Mouse (Mus musculus): ENCODE measurements around the gene Zkscan5. TPM values are rescaled to one million over a fixed set of nuclear protein-coding genes. Genes with fewer than 3 reads are reported as not detected.
"Not testable (repeated sequence)": the region's sequence is repeated elsewhere in the genome, so short reads cannot be mapped to it uniquely, and the experiment has no call there.

The Zkscan5 gene
- polyA plus RNA-seq, 1 experiment from 2014 or later: 3.7 TPM

DNA sequence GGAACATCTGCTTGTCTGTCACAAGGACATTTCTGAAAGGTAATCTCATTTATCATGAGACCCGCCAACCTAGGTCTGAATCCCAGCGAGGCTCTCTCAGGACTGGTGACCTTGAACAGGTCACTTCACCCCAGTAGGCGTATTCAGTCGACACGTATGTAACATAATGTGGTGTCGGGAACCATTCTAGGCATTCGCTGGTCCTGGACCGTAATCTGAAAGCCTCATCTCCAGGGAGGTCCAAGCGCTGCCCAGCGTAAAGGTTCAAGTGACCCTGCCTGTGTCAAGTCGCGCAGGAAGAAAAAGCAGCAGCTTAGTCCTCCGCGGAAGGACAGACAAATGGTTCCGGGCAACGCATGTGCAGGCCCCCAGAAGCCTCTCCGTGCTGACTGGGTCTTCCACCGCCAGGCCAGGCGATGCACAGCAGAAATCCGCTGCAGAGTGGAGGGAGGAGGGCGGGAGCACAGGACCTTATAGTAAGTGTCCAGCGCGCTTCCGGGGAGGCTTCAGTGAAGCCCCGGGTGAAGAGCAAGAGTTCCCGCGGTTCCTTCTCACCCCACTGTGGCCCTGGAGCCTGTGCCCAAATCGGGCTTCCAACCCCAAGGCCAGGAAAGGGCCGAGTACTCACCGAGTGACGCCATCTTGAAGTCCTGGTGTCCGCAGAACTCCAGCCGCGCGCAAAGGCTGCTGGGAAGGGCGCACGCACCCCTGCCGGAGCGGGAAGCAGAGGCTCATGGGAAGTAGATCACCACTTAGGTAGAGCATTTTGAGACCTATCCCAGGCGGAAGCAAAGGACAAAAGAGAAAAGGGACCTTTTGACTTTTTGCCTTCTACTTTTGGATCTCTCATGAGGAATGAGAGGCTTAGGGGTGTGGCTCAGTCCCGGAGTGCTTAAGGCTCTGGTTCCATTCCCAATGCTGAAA lies 13.2 kb upstream of the Zkscan5 start:
- Histone ChIP-seq H3K9me3 (replicated peaks) (no peaks in the 10 kb centered on the region), H3K4me3 (replicated peaks) (peak overlapping the region; percentile 93), H3K9ac (peak overlapping the region; percentile 95), H3K4me1 (replicated peaks) (peaks cover 35% of the 10 kb centered on the region), H3K27me3 (no peaks in the 10 kb centered on the region), H3K27ac (peak overlapping the region; percentile 86), H3K36me3 (peaks cover 50% of the 10 kb centered on the region), H3K4me2 (peak overlapping the region; percentile 91)
- ATAC-seq (ENCODE audit: low read depth) (peak; percentile 84), DNase-seq (peak; percentile 86)
- under 1% methylated on average over 41 of the region's 41 CpGs for WGBS (ENCODE audit: insufficient replicate concordance)

DNA sequence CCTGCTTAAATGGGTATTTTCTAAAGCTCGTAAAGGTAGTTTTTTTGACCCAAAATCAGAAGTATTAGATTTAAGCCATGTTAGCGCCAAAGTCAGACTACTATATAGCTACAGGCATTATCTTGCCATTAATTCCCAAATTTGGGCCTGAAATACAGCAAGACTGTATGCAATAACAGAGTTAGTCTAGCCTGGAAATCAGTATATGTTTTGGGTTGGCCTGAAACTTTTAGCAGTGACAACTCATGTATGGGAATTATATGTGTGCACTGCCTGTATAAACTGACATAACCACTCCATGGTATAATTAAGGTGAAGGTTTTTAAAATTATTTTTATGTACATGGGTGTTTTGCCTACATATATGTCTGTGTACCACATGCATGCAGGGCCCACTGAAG lies 12.4 kb upstream of the Zkscan5 start, which contains the start of gene Atp5j2:
TSS of gene Atp5j2 (minus strand) at position 101 of the 400 bp plus-strand sequence.
- H3K36me3 ChIP-seq: peaks cover 49% of the 10 kb centered on the region
- H3K9ac ChIP-seq: peak within 1 kb of the TSS; percentile 95
- no peak for ATAC-seq (ENCODE audit: low read depth)
- H3K4me2 ChIP-seq: peak within 1 kb of the TSS; percentile 91
- H3K4me1 ChIP-seq (replicated peaks): peaks cover 30% of the 10 kb centered on the region
- 87% methylated on average over 2 of the region's 2 CpGs for WGBS (ENCODE audit: insufficient replicate concordance)
- no peaks in the 10 kb centered on the region for H3K27me3 ChIP-seq
- peak within 1 kb of the TSS; percentile 93 for H3K4me3 ChIP-seq (replicated peaks)
- DNase-seq: no peak
- no peaks in the 10 kb centered on the region for H3K9me3 ChIP-seq (replicated peaks)
- H3K27ac ChIP-seq: peak within 1 kb of the TSS; percentile 86

DNA sequence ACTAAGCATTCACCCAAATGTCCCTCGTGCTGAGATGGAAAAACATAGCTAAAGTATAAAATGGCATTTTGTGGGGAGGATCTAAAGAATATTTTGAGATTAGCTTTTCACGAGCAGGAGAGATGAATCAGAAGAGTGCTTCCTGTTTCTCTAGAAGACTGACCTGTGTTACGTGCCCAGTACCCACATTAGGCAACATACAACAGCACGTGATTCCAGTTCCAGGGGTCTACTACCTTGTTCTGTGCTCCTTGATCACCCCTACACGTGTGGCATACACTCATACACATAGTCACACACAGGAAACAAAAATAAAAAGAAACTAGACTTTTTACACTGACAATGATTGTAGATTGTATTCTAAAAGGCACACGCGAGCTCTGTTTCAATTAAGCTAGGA lies 4.0 kb upstream of the Zkscan5 start:
- peak overlapping the region; percentile 90 for H3K4me2 ChIP-seq
- no peak overlapping the region for H3K27ac ChIP-seq
- H3K27me3 ChIP-seq: no peaks in the 10 kb centered on the region
- WGBS (ENCODE audit: insufficient replicate concordance): 63% methylated on average over 7 of the region's 7 CpGs
- peaks cover 22% of the 10 kb centered on the region for H3K36me3 ChIP-seq
- no peaks in the 10 kb centered on the region for H3K9me3 ChIP-seq (replicated peaks)
- DNase-seq: no peak
- no peak for ATAC-seq (ENCODE audit: low read depth)
- peak overlapping the region; percentile 95 for H3K4me3 ChIP-seq (replicated peaks)
- H3K9ac ChIP-seq: peak overlapping the region; percentile 91
- peaks cover 43% of the 10 kb centered on the region for H3K4me1 ChIP-seq (replicated peaks)

DNA sequence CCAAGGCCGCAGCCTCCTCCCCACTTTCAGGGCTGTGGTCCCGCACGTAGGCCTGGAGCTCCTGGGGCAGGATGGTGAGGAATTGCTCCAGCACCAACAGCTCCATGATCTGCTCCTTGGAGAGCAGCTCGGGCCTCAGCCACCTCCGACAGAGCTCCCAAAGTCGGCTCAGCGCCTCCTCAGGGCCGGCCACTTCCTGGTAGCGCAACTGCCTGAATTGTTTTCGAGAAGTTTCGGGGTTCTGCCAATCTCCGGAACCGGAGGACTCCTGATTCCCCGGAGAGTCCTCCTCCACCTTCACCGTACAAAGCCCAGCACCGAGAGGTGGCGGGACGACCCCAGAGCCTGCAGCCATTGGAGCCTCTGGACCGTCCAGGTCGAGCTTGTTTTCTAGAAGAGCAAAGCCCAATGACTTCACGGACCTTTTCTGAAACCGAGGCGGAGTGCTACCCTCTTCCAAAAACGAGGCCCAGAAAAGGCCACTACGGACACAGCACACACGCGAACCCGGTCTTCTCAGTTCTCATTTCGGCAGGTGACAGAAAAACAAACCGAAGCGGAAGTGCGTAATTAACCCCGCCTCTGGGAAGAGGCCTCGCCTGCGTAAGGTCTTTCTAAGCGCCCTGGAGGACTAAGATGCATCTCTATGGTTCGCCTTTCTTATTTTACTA lies 2.9 kb upstream of the Zkscan5 start, which contains the start of gene Zkscan14:
TSS of gene Zkscan14 (minus strand) at position 548 of the 671 bp plus-strand sequence.
- Histone ChIP-seq H3K27ac (peak within 1 kb of the TSS; percentile 83), H3K27me3 (no peaks in the 10 kb centered on the region), H3K9me3 (replicated peaks) (no peaks in the 10 kb centered on the region), H3K4me1 (replicated peaks) (peaks cover 54% of the 10 kb centered on the region), H3K4me3 (replicated peaks) (peak within 1 kb of the TSS; percentile 95), H3K4me2 (peak within 1 kb of the TSS; percentile 90), H3K9ac (peak within 1 kb of the TSS; percentile 91), H3K36me3 (peaks cover 11% of the 10 kb centered on the region; the same call in 1 of the 2 replicates)
- 1% methylated on average over 37 of the region's 37 CpGs for WGBS (ENCODE audit: insufficient replicate concordance)
- DNase-seq (peak; percentile 79), ATAC-seq (ENCODE audit: low read depth) (peak; percentile 33)

DNA sequence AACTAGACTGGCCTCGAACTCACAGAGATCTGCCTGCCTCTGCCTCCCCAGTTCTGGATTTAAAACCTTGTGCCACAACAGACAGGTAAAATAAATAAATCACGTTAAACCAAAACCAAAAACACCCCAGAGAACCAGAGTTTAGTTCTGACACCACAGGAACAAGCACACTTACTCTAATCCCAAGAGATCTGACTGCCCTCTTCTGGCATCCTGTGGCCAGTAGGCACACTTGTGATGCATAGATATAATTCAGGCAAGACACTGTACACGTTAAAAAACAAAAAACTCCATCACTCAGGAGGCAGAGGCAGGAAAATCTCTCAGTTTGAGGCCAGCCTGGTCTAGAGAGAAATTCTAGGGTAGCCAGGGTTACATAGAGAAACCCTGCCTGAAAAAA lies 1.9 kb upstream of the Zkscan5 start:
- WGBS (ENCODE audit: insufficient replicate concordance): 43% methylated on average over 3 of the region's 3 CpGs
- no peak overlapping the region for H3K4me3 ChIP-seq (replicated peaks)
- DNase-seq (no peak), ATAC-seq (ENCODE audit: low read depth) (no peak)
- H3K4me1 ChIP-seq (replicated peaks): peaks cover 55% of the 10 kb centered on the region
- peak overlapping the region; percentile 72; the same call in 1 of the 2 replicates for H3K4me2 ChIP-seq
- H3K9ac ChIP-seq: peak overlapping the region; percentile 75; the same call in 1 of the 2 replicates
- H3K27me3 ChIP-seq: no peaks in the 10 kb centered on the region
- peaks cover 16% of the 10 kb centered on the region for H3K36me3 ChIP-seq
- H3K27ac ChIP-seq: peak overlapping the region; percentile 48; the same call in 1 of the 2 replicates
- H3K9me3 ChIP-seq (replicated peaks): no peaks in the 10 kb centered on the region

DNA sequence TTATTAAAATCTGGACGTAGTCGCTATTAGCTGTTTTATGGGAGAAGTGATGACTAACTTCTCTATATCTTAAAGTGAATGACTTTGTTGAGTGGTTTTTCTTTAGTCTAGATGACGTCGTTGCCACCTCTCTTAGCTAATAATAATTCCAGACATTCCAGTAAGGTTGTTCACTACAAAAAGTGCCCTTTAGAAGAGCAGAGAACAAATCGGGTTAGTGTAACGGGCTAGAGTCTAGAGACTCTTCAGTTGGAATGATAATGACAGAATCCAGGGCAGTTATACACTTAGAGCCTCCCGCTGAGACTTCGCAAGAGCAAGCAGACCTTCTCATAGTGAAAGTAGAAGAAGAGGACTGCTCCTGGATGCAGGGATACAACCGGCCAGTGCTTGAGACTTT lies 679 bp downstream of the Zkscan5 start:
- no peak for DNase-seq
- peaks cover 19% of the 10 kb centered on the region for H3K36me3 ChIP-seq
- 11% methylated on average over 9 of the region's 9 CpGs for WGBS (ENCODE audit: insufficient replicate concordance)

DNA sequence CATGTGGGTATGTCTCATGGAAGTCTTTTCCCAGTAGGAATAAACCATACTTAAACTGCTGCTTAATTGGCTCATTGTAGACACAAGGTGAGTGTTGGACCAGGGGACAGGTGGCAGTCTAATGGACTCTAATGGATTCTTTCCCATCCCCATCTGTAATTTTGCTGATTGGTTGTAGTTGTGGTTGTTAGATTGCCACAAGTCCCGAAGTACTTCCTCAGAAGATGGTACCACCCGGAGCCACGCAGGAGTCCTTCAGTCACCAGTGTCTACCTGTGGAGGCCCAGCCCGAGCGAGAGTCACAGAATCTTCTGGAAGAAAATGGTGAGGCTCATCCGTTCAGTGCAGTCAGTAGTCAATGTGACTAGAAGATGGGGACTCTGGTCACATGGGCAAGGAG lies 3.0 kb downstream of the Zkscan5 start:
- H3K9me3 ChIP-seq (replicated peaks): no peaks in the 10 kb centered on the region
- no peaks in the 10 kb centered on the region for H3K27me3 ChIP-seq
- no peak overlapping the region for H3K4me3 ChIP-seq (replicated peaks)
- no peak for ATAC-seq (ENCODE audit: low read depth)
- H3K9ac ChIP-seq: no peak overlapping the region
- H3K36me3 ChIP-seq: peaks cover 38% of the 10 kb centered on the region
- H3K27ac ChIP-seq: no peak overlapping the region
- H3K4me1 ChIP-seq (replicated peaks): peaks cover 35% of the 10 kb centered on the region
- H3K4me2 ChIP-seq: no peak overlapping the region
- DNase-seq: no peak
- 83% methylated on average over 6 of the region's 6 CpGs for WGBS (ENCODE audit: insufficient replicate concordance)

More for the DNA sequence above, 679 bp downstream of the Zkscan5 start:
- Histone ChIP-seq H3K27ac (0 out of 2 replicates have a peak overlapping the region, but pooled peaks have one; percentile 26), H3K4me1 (replicated peaks) (peaks cover 52% of the 10 kb centered on the region), H3K9ac (peak overlapping the region; percentile 68), H3K27me3 (no peaks in the 10 kb centered on the region), H3K4me3 (replicated peaks) (peak overlapping the region; percentile 67), H3K4me2 (peak overlapping the region; percentile 72), H3K9me3 (replicated peaks) (no peaks in the 10 kb centered on the region)
- ATAC-seq (ENCODE audit: low read depth): no peak

DNA sequence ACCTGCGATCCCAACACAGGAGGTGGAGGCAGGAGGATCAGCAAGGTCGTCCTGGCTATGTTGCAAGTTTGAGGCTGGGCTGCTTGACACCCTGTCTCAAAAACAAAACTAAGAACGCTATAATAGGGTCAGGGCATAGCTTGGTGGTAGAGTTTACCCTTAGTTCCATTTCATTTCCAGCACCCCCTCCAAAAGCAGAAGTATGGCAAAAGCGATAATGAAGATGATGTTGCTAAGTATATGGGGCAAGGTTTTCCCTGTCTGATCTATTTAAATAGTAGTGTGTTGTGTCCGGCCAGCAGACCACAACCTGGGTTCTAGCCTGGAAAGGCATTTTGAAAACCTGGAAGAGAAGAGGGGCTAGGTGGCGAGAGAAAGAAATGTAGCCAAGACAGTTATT lies 3.6 kb downstream of the Zkscan5 start:
- H3K36me3 ChIP-seq: peaks cover 42% of the 10 kb centered on the region
- ATAC-seq (ENCODE audit: low read depth) (no peak), DNase-seq (no peak)
- no peak overlapping the region for H3K4me2 ChIP-seq
- WGBS (ENCODE audit: insufficient replicate concordance): 80% methylated on average over 6 of the region's 6 CpGs
- peaks cover 29% of the 10 kb centered on the region for H3K4me1 ChIP-seq (replicated peaks)
- H3K9me3 ChIP-seq (replicated peaks): no peaks in the 10 kb centered on the region
- H3K4me3 ChIP-seq (replicated peaks): no peak overlapping the region
- H3K27me3 ChIP-seq: no peaks in the 10 kb centered on the region
- H3K9ac ChIP-seq: no peak overlapping the region
- H3K27ac ChIP-seq: no peak overlapping the region

DNA sequence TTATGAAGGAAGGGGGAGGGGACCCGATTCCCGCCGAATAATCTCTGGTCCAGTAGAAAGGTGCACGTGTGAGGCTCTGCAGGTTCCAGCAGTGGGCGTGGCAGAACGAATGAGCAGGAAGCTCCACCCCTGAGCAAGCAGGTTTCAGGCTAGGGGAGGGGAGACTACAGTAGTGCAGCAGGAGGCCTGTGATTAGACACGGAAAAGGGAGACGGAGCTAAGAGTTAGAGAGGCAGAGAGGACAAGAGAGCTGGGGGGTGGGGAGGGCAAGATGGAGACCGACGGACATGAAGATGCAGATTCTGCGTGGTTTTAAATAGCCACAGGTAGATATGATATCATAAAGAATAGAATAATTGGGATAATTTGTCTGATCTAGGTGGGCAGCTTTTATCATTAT lies 4.0 kb downstream of the Zkscan5 start:
- not testable (repeated sequence) for H3K4me2 ChIP-seq; DNase-seq; H3K27me3 ChIP-seq; H3K9ac ChIP-seq; H3K9me3 ChIP-seq (replicated peaks); ATAC-seq (ENCODE audit: low read depth); H3K4me3 ChIP-seq (replicated peaks); H3K27ac ChIP-seq
- peaks cover 25% of the 10 kb centered on the region for H3K4me1 ChIP-seq (replicated peaks)
- 45% methylated on average over 11 of the region's 11 CpGs for WGBS (ENCODE audit: insufficient replicate concordance)
- peaks cover 44% of the 10 kb centered on the region for H3K36me3 ChIP-seq

DNA sequence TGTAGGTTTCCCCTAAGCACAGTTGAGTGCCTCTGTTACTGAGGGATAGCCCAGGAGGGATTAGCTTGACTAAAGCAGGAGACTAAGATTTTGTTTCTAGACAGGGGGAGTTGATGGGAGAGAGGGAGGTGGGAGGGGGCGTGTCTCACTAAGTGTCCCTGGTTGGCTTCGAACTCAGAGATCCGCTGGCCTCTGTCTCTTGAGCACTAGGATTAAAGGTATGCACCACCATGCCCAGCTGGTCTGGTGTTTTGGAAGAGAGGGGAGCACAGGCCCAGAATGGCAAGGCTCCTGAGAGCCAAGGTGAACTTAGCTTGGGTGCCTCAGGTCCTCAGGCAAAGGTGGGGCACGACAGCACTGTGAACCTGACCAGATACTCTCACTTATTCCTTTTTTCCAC lies 7.0 kb downstream of the Zkscan5 start:
- 90% methylated on average over 4 of the region's 4 CpGs for WGBS (ENCODE audit: insufficient replicate concordance)

DNA sequence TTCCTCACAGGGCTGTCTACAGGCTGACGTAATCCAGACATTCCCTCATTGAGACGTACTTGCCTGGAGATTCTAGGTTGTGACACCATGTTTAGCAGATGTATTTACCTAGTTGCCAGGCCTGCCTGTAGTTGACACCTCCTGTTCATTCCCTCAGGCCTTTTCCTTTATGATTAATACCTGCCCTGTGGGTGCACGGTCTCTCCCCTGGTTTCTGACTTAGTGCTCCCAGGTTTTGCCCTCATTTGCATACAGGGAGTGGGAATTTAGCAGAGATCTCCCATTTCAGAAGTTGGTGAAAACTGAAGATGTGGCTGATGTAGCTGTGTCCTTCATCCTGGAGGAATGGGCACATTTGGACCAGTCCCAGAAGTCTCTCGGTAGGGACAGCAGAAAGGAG lies 7.9 kb downstream of the Zkscan5 start:
- Histone ChIP-seq H3K4me2 (no peak overlapping the region), H3K27me3 (no peaks in the 10 kb centered on the region), H3K4me1 (replicated peaks) (peaks cover 4% of the 10 kb centered on the region; the same call in 1 of the 2 replicates), H3K9ac (no peak overlapping the region), H3K27ac (no peak overlapping the region), H3K36me3 (peaks cover 50% of the 10 kb centered on the region), H3K9me3 (replicated peaks) (no peaks in the 10 kb centered on the region), H3K4me3 (replicated peaks) (no peak overlapping the region)
- DNase-seq: no peak
- no peak for ATAC-seq (ENCODE audit: low read depth)
- 82% methylated on average over 4 of the region's 4 CpGs for WGBS (ENCODE audit: insufficient replicate concordance)

More for the DNA sequence above, 7.0 kb downstream of the Zkscan5 start:
- Histone ChIP-seq H3K9me3 (replicated peaks) (no peaks in the 10 kb centered on the region), H3K36me3 (peaks cover 57% of the 10 kb centered on the region), H3K4me3 (replicated peaks) (no peak overlapping the region), H3K4me2 (no peak overlapping the region), H3K27ac (no peak overlapping the region), H3K9ac (no peak overlapping the region), H3K27me3 (no peaks in the 10 kb centered on the region), H3K4me1 (replicated peaks) (peaks cover 7% of the 10 kb centered on the region; the same call in 1 of the 2 replicates)
- ATAC-seq (ENCODE audit: low read depth): no peak
- DNase-seq: no peak
